Mouse (Mus musculus) frontal cortex, postnatal 36 days (tissue): ENCODE data around the gene Naa35.
"Not testable (repeated sequence)": the region's sequence is repeated elsewhere in the genome, so short reads cannot be mapped to it uniquely, and the experiment has no call there.

Experiments
- DNase-seq, 2 experiments: peaks; one replicate each; pipeline ENCODE4 v3.0.0; 2022; ENCODE audit warnings: low spot score in 2 of 2

Gene Naa35

DNA sequence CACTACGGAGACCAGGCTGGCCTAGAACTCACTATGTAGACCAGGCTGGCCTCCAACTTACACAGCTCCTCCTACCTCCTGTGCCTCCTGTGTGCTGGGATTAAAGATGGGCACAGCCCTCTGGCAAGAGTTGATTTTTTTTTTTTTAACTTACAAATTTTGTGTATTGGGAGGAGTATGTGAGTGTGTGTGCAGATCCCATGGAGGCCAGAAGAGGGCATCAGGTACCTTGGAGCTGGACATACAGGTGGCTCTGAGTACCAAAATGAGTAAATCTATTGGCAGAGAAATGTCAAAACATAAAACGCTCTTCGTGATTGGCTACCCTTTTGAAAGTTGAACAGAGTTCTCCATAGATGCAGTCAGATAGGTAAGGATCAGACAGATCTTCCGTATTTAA is 4.1 kb upstream of the Naa35 start:
- no peak for DNase-seq

DNA sequence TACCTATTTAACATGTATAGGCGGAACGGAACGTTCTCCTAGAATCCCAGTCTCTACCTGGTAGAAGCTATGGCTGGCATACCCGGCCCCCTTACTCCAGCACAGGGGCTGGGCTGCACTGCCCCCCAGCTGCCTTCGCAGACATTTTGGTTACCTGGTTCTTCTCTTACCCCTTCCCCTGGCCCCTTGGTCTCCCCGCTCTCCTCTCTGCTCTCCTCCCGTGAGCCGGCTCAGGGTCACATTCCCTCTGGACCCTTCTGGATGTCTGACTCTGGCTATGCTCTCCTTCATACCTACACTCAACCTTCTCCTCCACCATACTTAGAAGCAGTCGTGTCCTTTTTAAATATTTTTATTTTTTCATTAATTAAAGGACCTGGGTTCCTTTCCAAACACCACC is 578 bp upstream of the Naa35 start:
- DNase-seq: peak; percentile 36 to 45

DNA sequence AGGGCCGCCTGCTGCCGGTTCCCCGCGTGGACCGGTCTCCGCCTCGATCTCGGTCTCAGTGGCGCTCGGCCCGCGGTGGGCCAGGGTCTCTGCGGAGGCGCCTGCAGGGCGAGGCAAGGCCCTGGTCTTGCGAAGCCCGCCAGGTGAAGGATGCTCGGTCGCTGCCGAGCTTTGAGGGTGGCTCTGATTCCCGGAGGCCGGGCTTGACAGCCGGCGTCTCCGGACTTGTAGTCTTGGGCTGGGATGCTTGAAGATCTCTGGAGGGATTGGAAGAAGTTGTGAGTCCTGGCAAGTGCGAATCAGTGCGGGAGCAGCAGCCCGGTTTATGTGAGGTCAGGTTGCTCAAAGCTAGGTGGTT is 568 bp downstream of the Naa35 start:
- DNase-seq: peak; percentile 17 to 18

DNA sequence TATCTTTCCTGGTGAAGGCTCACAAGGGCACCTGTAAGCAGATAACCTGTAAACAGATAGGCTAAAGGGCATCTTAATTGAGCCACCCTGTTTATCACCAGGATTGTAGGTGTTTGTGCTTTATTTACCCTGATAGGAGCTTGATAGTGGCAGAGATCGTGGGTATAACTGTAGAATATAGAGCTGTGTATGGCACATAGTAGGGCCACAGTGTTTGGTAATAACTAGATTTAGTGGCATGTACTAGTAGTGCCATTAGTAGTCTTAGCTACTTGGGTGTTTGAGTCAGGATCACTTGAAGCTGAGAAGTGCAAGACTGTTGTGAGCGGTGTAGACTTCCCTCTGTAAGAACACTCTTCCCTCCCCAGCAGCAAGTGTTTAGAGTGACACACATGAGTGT is 2.1 kb downstream of the Naa35 start:
- no peak for DNase-seq

DNA sequence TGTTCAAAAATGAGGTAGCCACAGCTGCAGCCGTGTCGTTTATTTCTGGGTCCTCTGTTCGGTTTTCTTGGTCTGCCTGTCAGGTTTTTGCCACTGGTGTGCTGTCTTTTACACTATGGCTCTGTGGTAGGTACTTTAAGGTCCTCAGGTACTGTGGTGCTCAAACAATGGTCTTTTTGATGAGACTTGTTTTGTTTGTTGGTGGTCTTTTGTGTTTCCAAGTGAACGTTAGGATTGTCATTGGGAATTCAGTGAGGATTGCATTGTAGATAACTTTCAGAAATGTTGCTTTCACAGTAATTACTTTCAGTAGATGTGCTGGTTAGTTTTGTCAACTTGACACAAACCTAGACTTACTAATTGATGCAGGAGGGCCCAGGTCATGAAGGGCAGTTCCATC is 4.6 kb downstream of the Naa35 start:
- DNase-seq: no peak

DNA sequence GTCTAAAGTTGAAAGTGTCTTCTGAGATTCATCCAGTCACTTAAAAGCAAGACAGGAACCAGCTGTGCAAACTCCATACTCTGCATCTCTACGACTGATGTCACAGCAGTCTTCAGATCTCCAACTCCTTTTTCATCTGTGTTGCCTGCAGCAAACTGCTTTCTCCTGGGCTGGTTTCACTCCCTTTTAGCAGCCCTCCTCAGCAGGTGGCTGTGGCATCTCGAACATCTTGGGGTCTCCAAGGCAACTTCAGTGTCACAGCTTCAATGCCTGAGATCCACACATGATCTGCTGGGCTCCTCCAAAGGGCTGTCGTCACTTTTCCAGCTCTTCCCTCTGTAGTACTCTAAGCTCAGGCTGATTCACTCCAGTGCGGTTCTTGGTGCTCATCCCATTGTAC is 5.6 kb downstream of the Naa35 start:
- no peak for DNase-seq

DNA sequence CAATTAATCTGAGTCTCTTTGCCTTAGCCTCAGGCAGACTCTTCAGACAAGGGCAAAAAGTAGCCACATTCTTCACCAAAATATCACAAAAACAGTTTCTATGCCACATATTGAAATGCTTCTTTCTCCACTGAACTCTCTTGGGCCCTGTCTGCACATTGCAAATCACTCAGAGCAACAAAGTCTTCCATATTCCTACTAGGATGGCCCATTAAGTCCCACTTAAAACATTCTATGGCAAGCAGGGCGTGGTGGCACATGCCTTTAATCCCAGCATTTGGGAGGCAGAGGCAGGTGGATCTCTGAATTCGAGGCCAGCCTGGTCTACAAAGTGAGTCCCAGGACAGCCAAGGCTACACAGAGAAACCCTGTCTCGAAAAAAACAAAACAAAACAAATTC is 7.0 kb downstream of the Naa35 start:
- not testable (repeated sequence) for DNase-seq

DNA sequence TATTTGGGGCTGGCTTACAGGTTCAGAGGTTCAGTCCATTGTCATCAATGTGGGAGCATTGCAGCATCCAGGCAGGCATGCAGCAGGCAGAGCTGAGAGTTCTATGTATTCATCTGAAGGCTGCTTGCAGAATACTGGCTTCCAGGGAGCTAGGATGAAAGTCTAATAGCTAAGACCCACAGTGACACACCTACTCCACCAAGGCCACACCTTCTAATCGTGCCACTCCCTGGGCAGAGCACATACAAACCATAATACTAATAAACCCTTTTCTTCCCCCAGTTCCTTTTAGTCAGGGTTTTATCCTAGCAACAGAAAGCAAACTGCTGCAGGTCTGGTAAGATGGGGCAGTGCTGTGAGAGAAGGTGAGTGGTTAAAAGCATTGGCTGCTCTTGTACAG is 7.6 kb downstream of the Naa35 start:
- no peak for DNase-seq

DNA sequence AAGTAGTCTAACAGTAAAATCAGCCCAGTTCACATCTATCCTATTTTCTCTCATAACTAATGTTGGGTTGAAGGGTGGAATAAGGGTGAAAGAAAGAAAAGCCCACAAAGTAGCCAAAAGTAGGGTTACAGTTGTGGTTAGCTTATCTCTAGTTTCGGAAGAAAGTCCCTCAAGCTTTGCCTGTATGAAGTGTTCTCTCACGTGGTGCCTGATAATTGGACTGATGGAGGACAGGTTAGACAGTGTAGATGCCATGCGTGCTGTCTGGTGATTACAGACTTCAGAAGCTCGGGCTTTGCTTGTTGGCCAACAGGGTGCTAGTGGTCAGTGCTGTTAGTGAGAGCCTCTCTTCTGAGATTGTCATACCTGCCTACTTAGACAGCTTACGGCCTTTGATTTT is 18.0 kb downstream of the Naa35 start:
- DNase-seq: no peak

DNA sequence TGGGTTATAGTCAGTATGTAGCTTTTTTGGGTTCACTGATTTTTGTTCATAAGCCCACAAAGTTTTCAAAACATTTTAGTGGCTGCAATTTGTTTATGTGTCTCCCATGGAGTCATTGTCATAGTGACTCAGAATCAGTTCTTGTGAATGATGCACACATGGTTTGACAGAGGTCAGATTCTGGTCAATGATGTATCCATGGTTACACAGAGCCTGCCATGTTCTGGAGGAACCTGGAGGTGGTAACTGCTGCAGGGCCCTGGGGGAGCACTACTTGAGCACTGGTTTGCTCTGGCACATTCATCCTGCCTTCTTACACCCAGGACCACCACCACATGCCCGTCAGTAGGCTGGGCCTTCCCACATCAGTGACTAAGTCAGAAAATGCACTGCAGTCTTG is 19.5 kb downstream of the Naa35 start:
- DNase-seq: no peak

DNA sequence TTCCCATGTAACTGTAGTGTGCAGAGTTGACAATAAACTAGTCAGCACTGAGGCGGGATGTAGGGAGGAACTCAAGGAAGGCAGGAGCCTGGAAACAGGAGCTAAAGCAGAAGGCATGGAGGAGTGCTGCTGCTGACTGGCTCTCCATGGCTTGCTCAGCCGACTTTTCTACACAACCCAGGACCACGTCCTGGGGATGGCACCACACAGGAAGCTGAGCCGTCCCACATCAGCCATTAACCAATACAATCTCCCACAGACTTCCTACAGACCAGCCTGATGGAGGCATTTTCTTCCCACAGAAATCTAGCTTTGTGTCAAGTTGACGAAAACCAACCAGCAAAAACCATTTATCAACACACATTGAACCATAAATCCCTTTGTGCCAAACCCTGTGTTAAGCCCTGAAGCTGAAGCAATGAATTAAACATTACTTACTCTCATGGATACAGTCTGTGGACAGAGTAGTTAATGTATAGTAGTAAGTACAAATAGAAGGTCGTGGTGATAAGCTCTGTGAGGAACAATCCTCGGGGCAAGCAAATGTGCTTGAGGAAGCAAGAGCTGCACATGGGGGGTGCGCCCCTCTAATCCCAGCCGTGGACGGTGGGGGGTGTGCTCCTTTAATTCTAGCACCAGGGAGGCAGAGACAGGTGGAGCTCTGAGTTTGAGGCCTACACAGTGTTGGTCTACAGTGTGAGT is 20.3 kb downstream of the Naa35 start:
- DNase-seq: no peak

DNA sequence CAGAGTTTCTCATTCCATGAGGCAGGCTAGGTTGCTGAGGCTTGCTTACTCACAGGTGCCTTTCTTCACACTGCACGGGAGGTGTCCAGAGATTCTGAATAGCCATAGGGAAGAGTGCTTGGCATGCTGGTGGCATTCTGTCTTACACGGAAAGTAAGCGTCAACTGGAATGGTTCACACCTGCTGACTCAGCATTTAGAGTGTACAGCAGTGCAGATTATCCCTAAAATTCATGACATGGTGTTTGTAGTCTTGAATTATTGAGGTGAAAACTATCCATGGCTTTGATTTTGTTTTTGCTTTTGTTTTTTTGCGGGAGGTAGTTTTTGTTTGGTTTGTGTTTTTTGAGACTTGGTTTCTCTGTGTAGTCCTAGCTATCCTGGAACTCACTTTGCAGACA is 24.8 kb downstream of the Naa35 start:
- DNase-seq: no peak

DNA sequence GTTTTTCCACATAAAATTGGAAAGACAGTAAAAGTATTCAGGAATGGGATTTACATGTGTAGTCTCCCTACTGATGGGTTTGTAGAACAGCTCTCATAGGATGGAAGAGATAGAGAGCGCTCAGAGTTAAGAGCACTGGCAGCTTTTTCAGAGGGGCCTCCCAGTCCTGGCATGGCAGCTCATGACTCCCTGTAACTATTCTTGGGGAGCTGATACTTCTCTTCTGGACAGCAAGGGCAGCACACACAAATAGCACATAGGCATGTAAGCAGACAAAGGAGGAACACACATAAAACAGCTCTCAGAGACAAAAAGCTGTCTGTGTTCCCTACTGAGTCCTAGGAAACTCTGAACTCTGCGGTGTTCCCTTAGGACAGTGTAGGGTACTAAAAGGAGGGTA is 25.4 kb downstream of the Naa35 start:
- DNase-seq: no peak

DNA sequence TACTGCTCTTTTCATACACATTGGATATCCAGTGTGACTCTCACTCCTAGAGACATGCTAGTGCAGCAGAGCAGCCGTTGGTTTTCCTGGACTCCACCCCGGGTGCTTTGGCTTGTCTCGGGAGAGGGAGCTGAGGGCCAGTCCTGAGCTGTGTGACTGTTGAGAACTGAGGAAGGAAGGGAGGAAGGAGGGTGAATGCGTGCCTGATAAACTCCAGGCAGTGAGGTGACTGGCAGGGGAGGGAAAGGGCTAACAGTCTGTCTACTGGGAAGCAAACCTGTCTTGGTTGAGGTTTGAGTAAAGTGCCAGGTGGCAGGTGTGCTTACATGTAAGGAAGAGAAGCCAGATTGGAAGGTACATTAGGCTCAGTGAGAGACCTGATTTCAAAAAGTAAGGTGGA is 28.8 kb downstream of the Naa35 start:
- DNase-seq: no peak

DNA sequence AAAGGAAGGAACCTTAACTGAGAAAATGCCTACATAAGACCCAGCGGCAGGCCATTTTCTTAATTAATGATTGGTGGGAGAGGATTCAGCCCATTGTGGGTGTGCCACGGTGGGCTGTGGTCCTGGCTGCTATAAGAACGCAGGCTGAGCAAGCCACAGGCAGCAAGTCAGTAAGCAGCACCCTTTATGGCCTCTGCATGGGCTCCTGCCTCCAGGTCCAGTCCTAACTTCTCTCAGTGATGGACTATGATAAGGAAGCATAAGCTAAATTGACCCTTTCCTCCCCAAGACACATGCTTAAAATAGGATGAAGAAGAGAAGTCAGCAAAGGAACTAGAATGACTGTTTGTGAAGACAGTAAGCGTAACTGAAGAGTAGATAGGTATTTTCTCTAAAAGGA is 30.1 kb downstream of the Naa35 start:
- no peak for DNase-seq

DNA sequence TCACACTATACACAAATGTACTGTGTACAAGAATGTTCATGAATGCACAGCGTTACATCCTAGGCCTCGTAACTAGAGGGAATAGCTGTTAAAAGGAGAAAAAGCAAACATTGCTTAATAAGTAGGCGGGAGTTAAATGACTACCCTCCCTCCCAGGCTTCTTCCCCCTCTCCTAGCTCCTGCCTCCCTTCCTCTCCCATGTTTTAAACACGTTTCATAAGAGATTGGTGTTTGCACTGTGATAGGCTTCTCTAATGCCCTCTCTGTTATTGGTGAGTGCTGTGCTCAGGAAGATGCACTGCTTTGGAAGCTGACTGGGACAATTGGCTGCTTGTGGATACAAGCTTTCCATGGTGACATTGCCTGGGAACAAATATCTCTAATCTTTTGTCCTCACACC is 30.5 kb downstream of the Naa35 start:
- DNase-seq: no peak

DNA sequence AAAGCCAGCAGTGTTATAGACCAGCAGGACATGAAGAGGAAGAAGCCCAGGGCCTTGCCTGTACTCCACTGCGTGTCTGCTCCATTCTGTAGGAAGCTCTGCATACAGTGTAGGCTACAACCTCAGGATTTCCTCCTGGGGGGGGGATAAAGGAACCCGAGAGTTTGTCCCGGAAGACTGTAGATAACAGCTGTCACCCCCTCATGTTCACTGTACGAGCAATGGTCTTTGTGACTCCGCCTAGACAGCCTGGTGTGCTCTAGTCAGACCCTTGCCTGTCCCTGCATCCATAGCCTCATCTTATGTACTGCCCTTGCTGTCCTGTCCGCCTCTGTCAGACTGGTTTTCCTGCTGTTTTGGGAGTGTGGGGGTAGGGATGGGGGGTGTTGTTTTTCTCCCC is 33.4 kb downstream of the Naa35 start:
- no peak for DNase-seq

DNA sequence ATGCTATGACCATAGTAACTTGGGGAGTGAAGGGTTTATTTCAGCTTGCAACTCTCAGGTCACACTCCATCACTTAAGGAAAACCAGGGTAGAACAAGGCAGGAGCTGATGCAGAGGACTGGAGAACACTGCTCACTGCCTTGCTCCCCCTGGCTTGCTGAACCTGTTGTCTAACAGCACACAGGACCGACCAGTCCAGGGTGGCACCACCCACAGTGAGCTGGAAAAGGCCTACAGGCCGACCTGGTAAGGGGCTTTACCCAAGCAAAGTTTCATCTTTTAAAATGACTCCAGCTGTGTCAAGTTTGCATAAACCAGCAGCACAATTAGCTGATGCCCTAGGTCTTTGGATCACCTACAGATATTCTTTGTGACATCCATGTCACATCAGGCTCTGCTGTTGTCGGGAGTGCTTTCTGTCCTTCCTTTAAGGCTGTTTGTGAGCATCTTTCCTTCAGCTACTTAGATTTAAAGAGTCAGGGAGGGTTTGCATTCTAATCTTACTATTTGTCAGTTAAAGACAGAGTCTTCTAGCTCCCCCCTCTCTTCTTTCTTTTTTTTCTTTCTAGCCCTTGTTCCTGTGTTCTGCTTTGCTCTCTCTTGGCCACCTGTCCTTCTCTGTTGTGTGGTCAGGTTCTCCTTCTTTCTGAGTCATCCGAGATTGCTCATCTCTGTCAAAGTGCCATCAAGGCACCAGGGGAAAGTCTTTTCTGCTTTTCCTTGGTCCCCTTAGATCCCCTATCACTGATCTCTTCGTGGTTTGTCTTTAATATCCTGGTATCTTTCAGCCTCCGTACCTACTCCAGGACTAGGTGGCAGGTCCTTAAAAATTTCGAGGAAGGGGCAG is 36.8 kb downstream of the Naa35 start:
- DNase-seq: no peak

DNA sequence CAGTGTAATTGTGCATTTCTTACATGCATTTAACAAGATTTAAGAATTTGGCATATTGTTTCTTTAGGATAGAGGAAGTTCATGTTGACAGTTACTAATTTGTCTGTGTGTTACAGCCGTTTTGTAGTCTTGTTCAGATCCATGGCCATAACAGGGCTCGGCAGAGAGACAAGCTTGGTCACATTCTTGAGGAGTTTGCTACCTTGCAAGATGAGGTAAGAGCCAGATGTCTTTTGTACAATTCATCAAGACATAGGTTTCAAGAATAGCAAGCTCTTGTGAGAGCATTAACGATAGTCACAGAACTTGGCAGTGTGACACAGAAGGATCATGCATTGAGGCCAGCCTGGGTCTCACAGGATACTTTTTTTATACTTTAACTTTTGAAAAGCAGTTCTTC is 39.3 kb downstream of the Naa35 start:
- no peak for DNase-seq

DNA sequence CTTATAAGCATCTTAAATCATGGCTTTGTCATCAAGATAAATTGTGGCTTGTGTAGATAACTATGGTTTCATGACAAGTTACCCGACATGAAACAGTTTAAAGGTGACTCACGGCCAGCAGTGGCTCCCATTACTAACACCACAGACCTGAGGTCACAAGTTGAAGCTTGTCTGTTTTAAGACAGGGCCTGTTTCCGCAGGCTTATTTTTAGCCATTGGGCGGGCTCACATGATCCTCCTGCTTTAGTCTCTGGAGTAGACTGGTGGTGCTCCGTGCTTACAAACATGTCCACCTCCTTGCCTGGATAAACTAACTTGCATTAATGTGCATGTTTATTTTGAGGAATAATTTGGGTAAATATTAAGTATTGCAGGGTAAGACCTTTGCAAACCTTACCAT is 39.8 kb downstream of the Naa35 start:
- no peak for DNase-seq

DNA sequence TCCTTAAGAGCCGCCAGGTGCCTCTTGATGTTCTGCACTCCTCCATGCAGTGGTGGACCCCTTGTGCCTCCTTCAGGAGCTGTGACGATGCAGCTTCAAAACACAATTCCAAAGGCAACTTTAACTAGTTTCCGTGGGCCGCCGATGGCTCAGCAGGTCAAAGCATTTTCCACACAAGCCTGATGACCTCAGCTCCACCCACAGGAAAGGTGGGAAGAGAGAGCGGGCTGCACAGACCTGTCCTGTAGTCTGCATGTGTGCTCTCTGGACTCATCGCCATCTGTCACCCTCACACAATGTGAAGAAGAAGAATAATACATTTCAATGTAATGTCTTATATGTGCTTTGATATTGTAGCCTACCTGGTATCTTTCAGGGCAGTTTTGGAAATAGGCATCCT is 41.7 kb downstream of the Naa35 start:
- no peak for DNase-seq

DNA sequence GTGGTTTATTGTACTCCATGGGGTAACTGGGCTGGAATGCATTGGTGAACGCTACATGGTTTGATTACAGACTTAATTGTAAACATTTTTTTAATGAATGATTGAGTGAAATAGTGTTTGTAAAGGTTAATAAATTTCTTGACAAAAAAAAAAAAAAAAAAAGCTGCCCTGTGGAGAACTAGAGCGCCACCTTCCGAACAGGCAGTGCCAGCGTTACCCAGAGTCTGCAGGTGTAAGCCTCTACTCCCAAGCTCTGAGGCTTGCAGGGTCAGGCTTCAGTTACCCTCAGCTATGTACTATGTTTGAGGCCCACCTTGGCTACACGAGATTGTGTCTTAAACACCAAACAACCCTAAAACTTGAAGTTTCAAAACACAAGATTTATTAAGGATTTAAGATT is 49.6 kb downstream of the Naa35 start:
- no peak for DNase-seq

DNA sequence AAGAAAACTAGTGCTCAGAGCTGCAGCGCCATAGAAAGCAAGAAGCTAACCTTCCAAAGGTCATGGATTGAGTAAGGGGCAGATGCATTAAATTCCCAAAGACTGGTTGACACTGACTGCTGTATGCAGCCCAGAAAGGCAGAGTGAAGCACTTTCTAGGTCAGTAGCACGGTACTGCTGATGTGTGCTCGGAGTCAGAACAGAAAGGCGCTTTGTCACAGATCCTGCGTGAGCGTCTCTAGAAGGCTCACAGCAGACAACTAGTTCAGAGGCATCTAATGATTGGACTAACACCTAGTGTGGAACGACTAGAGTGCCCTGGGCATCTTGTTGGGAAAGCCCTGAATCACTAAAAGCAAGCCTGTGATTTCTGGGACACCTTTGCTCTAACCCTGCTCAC is 52.7 kb downstream of the Naa35 start:
- no peak for DNase-seq
